Mouse (Mus musculus): ENCODE measurements around the gene Chka.

GRCm38 (mm10) chr19:3929211-3929941, 77.8 kb downstream of the Chka start, which contains the start of gene Aldh3b1:
- TF ChIP-seq CTCF (IDR thresholded peaks at IDR 0.05; ENCODE audit: control insufficient read depth, insufficient read depth, insufficient read length) (no peak), MYOD1 (IDR thresholded peaks at IDR 0.05; ENCODE audit: control insufficient read depth, insufficient read length, low read depth) (no peak), USF1 (IDR thresholded peaks at IDR 0.05; ENCODE audit: low read depth) (no peak), CEBPB (IDR thresholded peaks at IDR 0.05; ENCODE audit: low read depth) (no peak), FOSL1 (IDR thresholded peaks at IDR 0.05; ENCODE audit: insufficient read depth, low read length, poor library complexity, severe bottlenecking) (no peak)

All from C2C12 (cell line).